Mouse (Mus musculus) left cerebral cortex, postnatal 4 days (tissue): ENCODE results near the gene Pnck. TPM values are rescaled to one million over a fixed set of nuclear protein-coding genes. Genes with fewer than 3 reads are reported as not detected.

Source experiments
- DNase-seq: peaks from one replicate; pipeline ENCODE4 v3.0.0-alpha.2; 2022
- intact Hi-C: fragments of 180-260 bp; cut with DNase I; formaldehyde crosslinking; loops from one replicate; pipeline ENCODE4 v1.15.1; 2025
- total RNA-seq, 2 experiments: library from RNA; stranded (reverse); gene quantifications; 2 replicates each; pipeline ENCODE4 v1.2.3; 2021

Gene Pnck
- total RNA-seq, 2 experiments from 2014 or later: 105 to 140 TPM

GRCm38 (mm10) chrX:73645121-73645520, 14.8 kb downstream of the Pnck start:
- intact Hi-C loops: no loop called here
- DNase-seq: no peak

- no peak for DNase-seq
- intact Hi-C loops: no loop called here
Measured at GRCm38 (mm10) chrX:73639901-73640469, 19.9 kb downstream of the Pnck start.

GRCm38 (mm10) chrX:73639255-73639675, 20.7 kb downstream of the Pnck start, which contains the start of gene Dusp9:
Gene Dusp9 (plus strand): TSS chrX:73639419.
- peak; percentile 15 for DNase-seq
- intact Hi-C loops: no loop called here

- intact Hi-C loops: no loop called here
- DNase-seq: no peak
Measured at GRCm38 (mm10) chrX:73637415-73637814, 22.5 kb downstream of the Pnck start.

- DNase-seq: no peak
- intact Hi-C loops: no loop called here
Measured at GRCm38 (mm10) chrX:73635425-73635824, 24.5 kb downstream of the Pnck start.

- DNase-seq: no peak
- intact Hi-C loops: no loop called here
Measured at GRCm38 (mm10) chrX:73626981-73627380, 32.9 kb downstream of the Pnck start.

GRCm38 (mm10) chrX:73619890-73620289, 40.0 kb downstream of the Pnck start:
- intact Hi-C loops: no loop called here
- no peak for DNase-seq

- DNase-seq: no peak
- intact Hi-C loops: no loop called here
Measured at GRCm38 (mm10) chrX:73619401-73619800, 40.5 kb downstream of the Pnck start.

GRCm38 (mm10) chrX:73615876-73616275, 44.0 kb downstream of the Pnck start:
- intact Hi-C loops: no loop called here
- DNase-seq: no peak

GRCm38 (mm10) chrX:73613665-73614064, 46.3 kb downstream of the Pnck start:
- intact Hi-C loops: no loop called here
- no peak for DNase-seq

Other genes with a start within 250 kb of the Pnck start
- gene Zfp92, start 249.0 kb downstream of the Pnck start, total RNA-seq: 1 to 10 TPM; 2.7 to 3.7 TPM
- gene Trex2, start 224.8 kb downstream of the Pnck start, total RNA-seq: not detected
- 10 to 100 TPM; 27.8 to 28.0 TPM for gene Haus7, start 201.1 kb downstream of the Pnck start, total RNA-seq
- 10 to 100 TPM; 49.5 to 51.5 TPM for gene Bgn, start 176.5 kb downstream of the Pnck start, total RNA-seq
- 10 to 100 TPM; 31.9 to 39.1 TPM for gene Atp2b3, start 157.0 kb downstream of the Pnck start, total RNA-seq
- gene Dusp9, start 20.7 kb downstream of the Pnck start, total RNA-seq: under 1 TPM; 0.12 to 0.14 TPM
- gene Slc6a8, start 13.0 kb upstream of the Pnck start, total RNA-seq: 10 to 100 TPM; 52.2 to 64.8 TPM
- 10 to 100 TPM; 62.0 to 62.1 TPM for gene Bcap31, start 56.1 kb upstream of the Pnck start, total RNA-seq
- gene Abcd1, start 56.5 kb upstream of the Pnck start, total RNA-seq: 10 to 100 TPM; 16.8 to 16.9 TPM
- gene Plxnb3, start 97.0 kb upstream of the Pnck start, total RNA-seq: 1 to 10 TPM; 1.4 to 1.7 TPM
- 1 to 10 TPM; 1.0 to 1.1 TPM for gene Srpk3, start 114.3 kb upstream of the Pnck start, total RNA-seq
- gene Idh3g, start 126.8 kb upstream of the Pnck start, total RNA-seq: 100 to 1,000 TPM; 118 to 127 TPM
- gene Ssr4, start 126.9 kb upstream of the Pnck start, total RNA-seq: 100 to 1,000 TPM; 100 to 104 TPM
- 100 to 1,000 TPM; 174 to 186 TPM for gene Pdzd4, start 164.9 kb upstream of the Pnck start, total RNA-seq
- not detected for gene Avpr2, start 232.0 kb upstream of the Pnck start, total RNA-seq
- gene L1cam, start 236.0 kb upstream of the Pnck start, total RNA-seq: 100 to 1,000 TPM; 518 to 579 TPM